18 mouse cellular contexts compared by ENCODE assay signal in genomic region chr11:70572348-70572902, GRCm38 (mm10). TPM values are rescaled to one million over a fixed set of nuclear protein-coding genes. Genes with fewer than 3 reads are reported as not detected.
DNase-seq lines count a peak whose midpoint lies in the region; ATAC-seq and TF ChIP-seq lines count a peak whose summit lies in the region.
"Had no signal": no experiment of that assay in that cellular context is flagged by ENCODE, and none has a peak within 500 bp of the region (broad histone marks: within the 10 kb centered on the region; RNA-seq: fewer than 3 reads in every experiment).

No protein-coding gene starts in this region.

- intact Hi-C loops in left cerebral cortex, adult 2 months (cut with DNase I): no loop called here
- intact Hi-C loops in left cerebral cortex, postnatal 36 days (cut with DNase I): no loop called here

- peaks cover 24 to 51% of the 10 kb centered on the region in 2 experiments for H3K4me1 ChIP-seq in MEL (ENCODE audit: control insufficient read depth in 1 of 2, insufficient read depth in 2 of 2, low read length in 2 of 2)
- H3K4me1 ChIP-seq in liver, embryonic 13.5 days (replicated peaks): peaks cover 65% of the 10 kb centered on the region
- peaks cover 23% of the 10 kb centered on the region; the same call in 1 of the 2 replicates for H3K4me1 ChIP-seq in stomach, embryonic 14.5 days (ENCODE audit: control insufficient read depth, insufficient read depth, low read length)
- peaks cover 11% of the 10 kb centered on the region; the same call in 1 of the 2 replicates for H3K4me1 ChIP-seq in midbrain, embryonic 13.5 days (replicated peaks)

- WGBS in liver, embryonic 13.5 days (ENCODE audit: insufficient replicate concordance): 28% methylated on average over 5 of the region's 5 CpGs
- 53% methylated on average over 5 of the region's 5 CpGs for WGBS in stomach, embryonic 14.5 days
- WGBS in midbrain, embryonic 13.5 days: 55% methylated on average over 5 of the region's 5 CpGs

- H3K36me3 ChIP-seq in MEL (ENCODE audit: control insufficient read depth in 1 of 2, insufficient read depth in 2 of 2, low read length in 2 of 2): peaks cover 0 to 44% of the 10 kb centered on the region in 2 experiments; a peak in 2 of 4 replicates
- H3K36me3 ChIP-seq in liver, embryonic 13.5 days: peaks cover 10% of the 10 kb centered on the region
- no peaks in the 10 kb centered on the region; the same call in 1 of the 2 replicates for H3K36me3 ChIP-seq in stomach, embryonic 14.5 days (ENCODE audit: control insufficient read depth, insufficient read depth, low read length)
- H3K36me3 ChIP-seq in midbrain, embryonic 13.5 days: no peaks in the 10 kb centered on the region

- peak overlapping the region; percentile 10; the same call in 1 of the 2 replicates for H3K4me2 ChIP-seq in liver, embryonic 13.5 days
- H3K4me2 ChIP-seq in stomach, embryonic 14.5 days (replicated peaks; ENCODE audit: low read depth, low read length): no peak overlapping the region
- no peak overlapping the region for H3K4me2 ChIP-seq in midbrain, embryonic 13.5 days (replicated peaks)
- H3K4me2 ChIP-seq: limb, embryonic 13.5 days had no signal

- peak; percentile 92 to 96 for TF ChIP-seq EP300 in MEL (IDR thresholded peaks at IDR 0.05; ENCODE audit: low read depth in 1 of 2, low read length in 2 of 2)

- no peak overlapping the region; the same call in 1 of the 2 replicates for H3K9ac ChIP-seq in MEL (ENCODE audit: control insufficient read depth, low read depth, low read length, poor library complexity, severe bottlenecking)
- H3K9ac ChIP-seq in liver, embryonic 13.5 days: no peak overlapping the region
- no peak overlapping the region for H3K9ac ChIP-seq in stomach, embryonic 14.5 days (replicated peaks; ENCODE audit: low read depth, low read length)
- no peak overlapping the region for H3K9ac ChIP-seq in midbrain, embryonic 13.5 days (replicated peaks)
- H3K9ac ChIP-seq: limb, embryonic 13.5 days had no signal

- H3K27me3 ChIP-seq in MEL (ENCODE audit: control insufficient read depth in 1 of 2, insufficient read depth in 2 of 2, low read length in 2 of 2): no peaks in the 10 kb centered on the region
- no peaks in the 10 kb centered on the region for H3K27me3 ChIP-seq in liver, embryonic 13.5 days
- no peaks in the 10 kb centered on the region for H3K27me3 ChIP-seq in stomach, embryonic 14.5 days (ENCODE audit: control insufficient read depth, insufficient read depth, low read length)
- no peaks in the 10 kb centered on the region for H3K27me3 ChIP-seq in midbrain, embryonic 13.5 days
- H3K27me3 ChIP-seq: limb, embryonic 13.5 days had no signal

- no peak for TF ChIP-seq RAD21 in MEL (IDR thresholded peaks at IDR 0.05; ENCODE audit: low read depth, low read length)

- ATAC-seq in liver, embryonic 13.5 days (ENCODE audit: low read depth): peak; percentile 47; the same call in 1 of the 2 replicates
- ATAC-seq in stomach, embryonic 14.5 days (ENCODE audit: insufficient number of reproducible peaks, insufficient read depth, low FRiP score, low read depth): no peak
- no peak for ATAC-seq in midbrain, embryonic 13.5 days
- ATAC-seq: hindbrain, postnatal 0 days had no signal

- no peak for TF ChIP-seq CTCF in left cerebral cortex, adult 2 months (IDR thresholded peaks at IDR 0.05)
- TF ChIP-seq CTCF in MEL (IDR thresholded peaks at IDR 0.05 in 2 of 3, conservative IDR thresholded peaks at IDR 0.05 in 1 of 3; ENCODE audit: control insufficient read depth in 1 of 3, insufficient read depth in 1 of 3, low read depth in 2 of 3, low read length in 3 of 3, poor library complexity in 1 of 3, severe bottlenecking in 1 of 3): no peak

- peaks cover 39% of the 10 kb centered on the region for H3K79me2 ChIP-seq in MEL (ENCODE audit: control insufficient read depth, insufficient read depth, low read length, poor library complexity)

- no peak for TF ChIP-seq POLR2A in MEL (IDR thresholded peaks at IDR 0.05; ENCODE audit: control insufficient read depth in 1 of 2, insufficient read depth in 1 of 2, low read depth in 1 of 2, low read length in 2 of 2, poor library complexity in 1 of 2)

- no peaks in the 10 kb centered on the region for H3K9me3 ChIP-seq in MEL (replicated peaks; ENCODE audit: insufficient read depth, low read length)
- H3K9me3 ChIP-seq in liver, embryonic 13.5 days (replicated peaks): no peaks in the 10 kb centered on the region
- no peaks in the 10 kb centered on the region for H3K9me3 ChIP-seq in stomach, embryonic 14.5 days (ENCODE audit: control insufficient read depth, low read depth, low read length)
- H3K9me3 ChIP-seq in midbrain, embryonic 13.5 days: no peaks in the 10 kb centered on the region
- H3K9me3 ChIP-seq: embryonic facial prominence, embryonic 10.5 days; limb, embryonic 13.5 days had no signal

- peak overlapping the region; percentile 40 for H3K27ac ChIP-seq in left cerebral cortex, adult 2 months
- peak overlapping the region; percentile 49 for H3K27ac ChIP-seq in MEL (ENCODE audit: control insufficient read depth, low read depth, low read length)
- 0 out of 2 replicates have a peak overlapping the region, but pooled peaks have one; percentile 5 for H3K27ac ChIP-seq in liver, embryonic 13.5 days
- H3K27ac ChIP-seq in stomach, embryonic 14.5 days (ENCODE audit: low read length): peak overlapping the region; percentile 49; the same call in 1 of the 2 replicates
- H3K27ac ChIP-seq in midbrain, embryonic 13.5 days: no peak overlapping the region
- H3K27ac ChIP-seq: embryonic facial prominence, embryonic 10.5 days; hindbrain, postnatal 0 days; limb, embryonic 13.5 days had no signal

- H3K4me3 ChIP-seq in left cerebral cortex, adult 2 months: no peak overlapping the region
- no peak overlapping the region for H3K4me3 ChIP-seq in MEL (ENCODE audit: control insufficient read depth in 1 of 2, insufficient read depth in 1 of 2, low read depth in 2 of 2, low read length in 2 of 2)
- H3K4me3 ChIP-seq in liver, embryonic 13.5 days (replicated peaks): no peak overlapping the region
- H3K4me3 ChIP-seq in stomach, embryonic 14.5 days (ENCODE audit: low read depth, low read length): no peak overlapping the region
- H3K4me3 ChIP-seq in midbrain, embryonic 13.5 days (replicated peaks): no peak overlapping the region
- H3K4me3 ChIP-seq: embryonic facial prominence, embryonic 10.5 days; limb, embryonic 13.5 days had no signal

- no peak for DNase-seq in left cerebral cortex, adult 2 months (ENCODE audit: extremely low spot score in 1 of 2, low spot score in 2 of 2)
- DNase-seq in left cerebral cortex, postnatal 36 days (ENCODE audit: low spot score in 2 of 2): no peak
- peak; percentile 49 for DNase-seq in MEL (ENCODE audit: low read depth, low spot score)
- no peak for DNase-seq in liver, embryonic 13.5 days
- no peak for DNase-seq in layer of hippocampus, adult 9-10 months (ENCODE audit: low spot score)
- DNase-seq: adrenal gland, adult 8-10 months; cerebellum, postnatal 10 days; heart, postnatal 10 days; kidney, postnatal 10 days; lung, postnatal 14 days had no signal

RNA-seq across cellular contexts. Expression of gene Mink1, which starts 9.7 kb away (rescaled TPM):
- 100 to 1,000 TPM; 411 to 445 TPM for total RNA-seq in left cerebral cortex, adult 2 months (2021)
- total RNA-seq in left cerebral cortex, postnatal 36 days (2021): 100 to 1,000 TPM; 380 to 465 TPM
- 25.0 and 33.8 TPM in 2 replicates for total RNA-seq in MEL (2012; rRNA removed)
- polyA plus RNA-seq in MEL (2012; ENCODE audit: insufficient read depth in 1 of 2, insufficient read length in 2 of 2, low read depth in 1 of 2, low replicate concordance in 2 of 2, missing spikeins in 1 of 2): 100 to 1,000 TPM in 1 of 2 experiments, 10 to 100 TPM in 1; 57.3 to 230 TPM
- polyA plus RNA-seq in liver, embryonic 13.5 days (2015; fragmentation: Nextera tagmentation; extraction: Ambion mirVana): 3.5 and 5.2 TPM in 2 replicates
- polyA plus RNA-seq in stomach, embryonic 14.5 days (2014; fragmentation: Nextera tagmentation; extraction: Ambion mirVana): 23.0 and 23.9 TPM in 2 replicates
- polyA plus RNA-seq in midbrain, embryonic 13.5 days (2015; fragmentation: Nextera tagmentation; extraction: Ambion mirVana): 10.7 and 14.2 TPM in 2 replicates

RNA-seq across cellular contexts. Expression of gene Pld2, which starts 32.6 kb away (rescaled TPM):
- total RNA-seq in left cerebral cortex, adult 2 months (2021): 10 to 100 TPM; 12.8 to 13.6 TPM
- total RNA-seq in left cerebral cortex, postnatal 36 days (2021): 10 to 100 TPM; 14.5 to 20.7 TPM
- 0.07 and 0.15 TPM in 2 replicates for total RNA-seq in MEL (2012; rRNA removed)
- polyA plus RNA-seq in MEL (2012; ENCODE audit: insufficient read depth in 1 of 2, insufficient read length in 2 of 2, low read depth in 1 of 2, low replicate concordance in 2 of 2, missing spikeins in 1 of 2): under 1 TPM in 1 of 2 experiments, not detected in 1; 0.39 TPM
- polyA plus RNA-seq in liver, embryonic 13.5 days (2015; fragmentation: Nextera tagmentation; extraction: Ambion mirVana): 1.3 and 1.5 TPM in 2 replicates
- 11.6 and 13.0 TPM in 2 replicates for polyA plus RNA-seq in stomach, embryonic 14.5 days (2014; fragmentation: Nextera tagmentation; extraction: Ambion mirVana)
- polyA plus RNA-seq in midbrain, embryonic 13.5 days (2015; fragmentation: Nextera tagmentation; extraction: Ambion mirVana): 5.2 and 6.5 TPM in 2 replicates

RNA-seq across cellular contexts. Expression of gene Gm40193, which starts 39.7 kb away (rescaled TPM):
- total RNA-seq in left cerebral cortex, adult 2 months (2021): not detected
- total RNA-seq in left cerebral cortex, postnatal 36 days (2021): not detected
- total RNA-seq in MEL (2012; rRNA removed): not detected in 2 replicates
- polyA plus RNA-seq in MEL (2012; ENCODE audit: insufficient read depth in 1 of 2, insufficient read length in 2 of 2, low read depth in 1 of 2, low replicate concordance in 2 of 2, missing spikeins in 1 of 2): not detected
- not detected in 2 replicates for polyA plus RNA-seq in liver, embryonic 13.5 days (2015; fragmentation: Nextera tagmentation; extraction: Ambion mirVana)
- not detected in 2 replicates for polyA plus RNA-seq in stomach, embryonic 14.5 days (2014; fragmentation: Nextera tagmentation; extraction: Ambion mirVana)
- polyA plus RNA-seq in midbrain, embryonic 13.5 days (2015; fragmentation: Nextera tagmentation; extraction: Ambion mirVana): not detected in 2 replicates
- total RNA-seq: adrenal gland, adult 8-10 months; heart, postnatal 10 days; hindbrain, postnatal 0 days; layer of hippocampus, postnatal 14 days; neutrophil, adult 5-6 weeks had no signal
- polyA plus RNA-seq: embryonic facial prominence, embryonic 10.5 days; gonadal fat pad, adult 2 months; hindbrain, postnatal 0 days; limb, embryonic 13.5 days had no signal

RNA-seq across cellular contexts. Expression of gene 4930544D05Rik, which starts 43.2 kb away (rescaled TPM):
- total RNA-seq in left cerebral cortex, adult 2 months (2021): under 1 TPM; 0.61 TPM
- not detected for total RNA-seq in left cerebral cortex, postnatal 36 days (2021)
- not detected in 2 replicates for total RNA-seq in MEL (2012; rRNA removed)
- under 1 TPM in 1 of 2 experiments, not detected in 1; 0.10 TPM for polyA plus RNA-seq in MEL (2012; ENCODE audit: insufficient read depth in 1 of 2, insufficient read length in 2 of 2, low read depth in 1 of 2, low replicate concordance in 2 of 2, missing spikeins in 1 of 2)
- not detected in 2 replicates for polyA plus RNA-seq in liver, embryonic 13.5 days (2015; fragmentation: Nextera tagmentation; extraction: Ambion mirVana)
- not detected in 2 replicates for polyA plus RNA-seq in stomach, embryonic 14.5 days (2014; fragmentation: Nextera tagmentation; extraction: Ambion mirVana)
- not detected in 2 replicates for polyA plus RNA-seq in midbrain, embryonic 13.5 days (2015; fragmentation: Nextera tagmentation; extraction: Ambion mirVana)
- total RNA-seq: adrenal gland, adult 8-10 months; heart, postnatal 10 days; hindbrain, postnatal 0 days; neutrophil, adult 5-6 weeks had no signal
- polyA plus RNA-seq: embryonic facial prominence, embryonic 10.5 days; hindbrain, postnatal 0 days; limb, embryonic 13.5 days had no signal

RNA-seq across cellular contexts. Expression of gene Chrne, which starts 46.6 kb away (rescaled TPM):
- total RNA-seq in left cerebral cortex, adult 2 months (2021): not detected
- not detected for total RNA-seq in left cerebral cortex, postnatal 36 days (2021)
- 0.54 TPM in 1 of 2 replicates, not detected in the other for total RNA-seq in MEL (2012; rRNA removed)
- under 1 TPM in 1 of 2 experiments, not detected in 1; 0.33 TPM for polyA plus RNA-seq in MEL (2012; ENCODE audit: insufficient read depth in 1 of 2, insufficient read length in 2 of 2, low read depth in 1 of 2, low replicate concordance in 2 of 2, missing spikeins in 1 of 2)
- polyA plus RNA-seq in liver, embryonic 13.5 days (2015; fragmentation: Nextera tagmentation; extraction: Ambion mirVana): not detected in 2 replicates
- polyA plus RNA-seq in stomach, embryonic 14.5 days (2014; fragmentation: Nextera tagmentation; extraction: Ambion mirVana): not detected in 2 replicates
- not detected in 2 replicates for polyA plus RNA-seq in midbrain, embryonic 13.5 days (2015; fragmentation: Nextera tagmentation; extraction: Ambion mirVana)
- total RNA-seq: adrenal gland, adult 8-10 months; heart, postnatal 10 days had no signal
- polyA plus RNA-seq: embryonic facial prominence, embryonic 10.5 days; limb, embryonic 13.5 days had no signal
